Mouse (Mus musculus): ENCODE data around the gene Add3. TPM values are rescaled to one million over a fixed set of nuclear protein-coding genes. Genes with fewer than 3 reads are reported as not detected.

Add3 gene
- polyA plus RNA-seq, 1 experiment: 19.4 TPM

- Histone ChIP-seq H3K27ac (ENCODE audit: insufficient read depth, low read length) (no peak overlapping the region), H3K4me1 (ENCODE audit: control insufficient read depth, insufficient read depth, low read length) (peaks cover 14% of the 10 kb centered on the region)
- TF ChIP-seq CTCF (IDR thresholded peaks at IDR 0.05; ENCODE audit: borderline replicate concordance, insufficient read depth, low read length) (no peak), POLR2A (IDR thresholded peaks at IDR 0.05; ENCODE audit: low read depth, low read length) (no peak)
Measured at GRCm38 (mm10) chr19:53189736-53190135, 49.5 kb downstream of the Add3 start.

GRCm38 (mm10) chr19:53190232-53190631, 50.0 kb downstream of the Add3 start:
- TF ChIP-seq CTCF (IDR thresholded peaks at IDR 0.05; ENCODE audit: borderline replicate concordance, insufficient read depth, low read length) (no peak), POLR2A (IDR thresholded peaks at IDR 0.05; ENCODE audit: low read depth, low read length) (no peak)
- Histone ChIP-seq H3K27ac (ENCODE audit: insufficient read depth, low read length) (no peak overlapping the region), H3K4me1 (ENCODE audit: control insufficient read depth, insufficient read depth, low read length) (peaks cover 12% of the 10 kb centered on the region), H3K4me3 (ENCODE audit: insufficient read depth, low read length) (no peak overlapping the region)

More at GRCm38 (mm10) chr19:53189736-53190135, 49.5 kb downstream of the Add3 start:
- no peak overlapping the region for H3K4me3 ChIP-seq (ENCODE audit: insufficient read depth, low read length)

GRCm38 (mm10) chr19:53191867-53192487, 51.7 kb downstream of the Add3 start:
- Histone ChIP-seq H3K27ac (ENCODE audit: insufficient read depth, low read length) (no peak overlapping the region), H3K4me3 (ENCODE audit: insufficient read depth, low read length) (no peak overlapping the region), H3K4me1 (ENCODE audit: control insufficient read depth, insufficient read depth, low read length) (peaks cover 3% of the 10 kb centered on the region; the same call in 1 of the 2 replicates)
- TF ChIP-seq CTCF (IDR thresholded peaks at IDR 0.05; ENCODE audit: borderline replicate concordance, insufficient read depth, low read length): no peak
- TF ChIP-seq POLR2A (IDR thresholded peaks at IDR 0.05; ENCODE audit: low read depth, low read length): no peak

GRCm38 (mm10) chr19:53193190-53193589, 52.9 kb downstream of the Add3 start:
- Histone ChIP-seq H3K4me3 (ENCODE audit: insufficient read depth, low read length) (no peak overlapping the region), H3K4me1 (ENCODE audit: control insufficient read depth, insufficient read depth, low read length) (no peaks in the 10 kb centered on the region), H3K27ac (ENCODE audit: insufficient read depth, low read length) (no peak overlapping the region)
- TF ChIP-seq CTCF (IDR thresholded peaks at IDR 0.05; ENCODE audit: borderline replicate concordance, insufficient read depth, low read length) (no peak), POLR2A (IDR thresholded peaks at IDR 0.05; ENCODE audit: low read depth, low read length) (no peak)

GRCm38 (mm10) chr19:53193964-53194582, 53.8 kb downstream of the Add3 start:
- no peaks in the 10 kb centered on the region for H3K4me1 ChIP-seq (ENCODE audit: control insufficient read depth, insufficient read depth, low read length)
- TF ChIP-seq CTCF (IDR thresholded peaks at IDR 0.05; ENCODE audit: borderline replicate concordance, insufficient read depth, low read length) (no peak), POLR2A (IDR thresholded peaks at IDR 0.05; ENCODE audit: low read depth, low read length) (no peak)
- no peak overlapping the region for H3K27ac ChIP-seq (ENCODE audit: insufficient read depth, low read length)
- no peak overlapping the region for H3K4me3 ChIP-seq (ENCODE audit: insufficient read depth, low read length)

GRCm38 (mm10) chr19:53194751-53195520, 54.7 kb downstream of the Add3 start:
- TF ChIP-seq POLR2A (IDR thresholded peaks at IDR 0.05; ENCODE audit: low read depth, low read length) (no peak), CTCF (IDR thresholded peaks at IDR 0.05; ENCODE audit: borderline replicate concordance, insufficient read depth, low read length) (no peak)
- Histone ChIP-seq H3K4me1 (ENCODE audit: control insufficient read depth, insufficient read depth, low read length) (no peaks in the 10 kb centered on the region), H3K4me3 (ENCODE audit: insufficient read depth, low read length) (no peak overlapping the region), H3K27ac (ENCODE audit: insufficient read depth, low read length) (no peak overlapping the region)

- Histone ChIP-seq H3K4me3 (ENCODE audit: insufficient read depth, low read length) (no peak overlapping the region), H3K27ac (ENCODE audit: insufficient read depth, low read length) (no peak overlapping the region), H3K4me1 (ENCODE audit: control insufficient read depth, insufficient read depth, low read length) (no peaks in the 10 kb centered on the region)
- TF ChIP-seq CTCF (IDR thresholded peaks at IDR 0.05; ENCODE audit: borderline replicate concordance, insufficient read depth, low read length) (no peak), POLR2A (IDR thresholded peaks at IDR 0.05; ENCODE audit: low read depth, low read length) (no peak)
Measured at GRCm38 (mm10) chr19:53196961-53197360, 56.7 kb downstream of the Add3 start.

GRCm38 (mm10) chr19:53197766-53198165, 57.5 kb downstream of the Add3 start:
- TF ChIP-seq CTCF (IDR thresholded peaks at IDR 0.05; ENCODE audit: borderline replicate concordance, insufficient read depth, low read length): no peak
- TF ChIP-seq POLR2A (IDR thresholded peaks at IDR 0.05; ENCODE audit: low read depth, low read length): no peak
- H3K27ac ChIP-seq (ENCODE audit: insufficient read depth, low read length): no peak overlapping the region
- no peaks in the 10 kb centered on the region for H3K4me1 ChIP-seq (ENCODE audit: control insufficient read depth, insufficient read depth, low read length)
- H3K4me3 ChIP-seq (ENCODE audit: insufficient read depth, low read length): no peak overlapping the region

- TF ChIP-seq CTCF (IDR thresholded peaks at IDR 0.05; ENCODE audit: borderline replicate concordance, insufficient read depth, low read length): no peak
- no peak for TF ChIP-seq POLR2A (IDR thresholded peaks at IDR 0.05; ENCODE audit: low read depth, low read length)
- H3K4me1 ChIP-seq (ENCODE audit: control insufficient read depth, insufficient read depth, low read length): no peaks in the 10 kb centered on the region
- no peak overlapping the region for H3K27ac ChIP-seq (ENCODE audit: insufficient read depth, low read length)
- H3K4me3 ChIP-seq (ENCODE audit: insufficient read depth, low read length): no peak overlapping the region
Measured at GRCm38 (mm10) chr19:53198706-53199572, 58.7 kb downstream of the Add3 start.

Measured in embryonic fibroblast, embryonic 13.5 days (primary cell).